Mouse (Mus musculus): ENCODE measurements around the gene Cilp. TPM values are rescaled to one million over a fixed set of nuclear protein-coding genes. Genes with fewer than 3 reads are reported as not detected.
"Not testable (repeated sequence)": the region's sequence is repeated elsewhere in the genome, so short reads cannot be mapped to it uniquely, and the experiment has no call there.

The Cilp gene
- polyA plus RNA-seq, 1 experiment = 3.1 TPM

- H3K4me1 ChIP-seq (ENCODE audit: control insufficient read depth, insufficient read depth, insufficient read length, low read length) = no peaks in the 10 kb centered on the region
- H3K4me3 ChIP-seq (ENCODE audit: insufficient read depth, low read depth, low read length) = no peak overlapping the region
- H3K27ac ChIP-seq (replicated peaks; ENCODE audit: low read depth, low read length) = no peak overlapping the region
Observed at GRCm38 (mm10) chr9:65267742-65268515, 2.9 kb downstream of the Cilp start.

GRCm38 (mm10) chr9:65273048-65273809 is 8.2 kb downstream of the Cilp start:
- H3K4me3 ChIP-seq (ENCODE audit: insufficient read depth, low read depth, low read length) = no peak overlapping the region
- no peak overlapping the region for H3K27ac ChIP-seq (replicated peaks; ENCODE audit: low read depth, low read length)
- H3K4me1 ChIP-seq (ENCODE audit: control insufficient read depth, insufficient read depth, insufficient read length, low read length) = no peaks in the 10 kb centered on the region

- no peaks in the 10 kb centered on the region for H3K4me1 ChIP-seq (ENCODE audit: control insufficient read depth, insufficient read depth, insufficient read length, low read length)
- no peak overlapping the region for H3K27ac ChIP-seq (replicated peaks; ENCODE audit: low read depth, low read length)
- H3K4me3 ChIP-seq (ENCODE audit: insufficient read depth, low read depth, low read length) = no peak overlapping the region
Observed at GRCm38 (mm10) chr9:65273873-65274272, 8.9 kb downstream of the Cilp start.

GRCm38 (mm10) chr9:65274851-65275250 is 9.9 kb downstream of the Cilp start:
- H3K27ac ChIP-seq (replicated peaks; ENCODE audit: low read depth, low read length); H3K4me1 ChIP-seq (ENCODE audit: control insufficient read depth, insufficient read depth, insufficient read length, low read length); H3K4me3 ChIP-seq (ENCODE audit: insufficient read depth, low read depth, low read length): not testable (repeated sequence)

- Histone ChIP-seq H3K4me3 (ENCODE audit: insufficient read depth, low read depth, low read length) (no peak overlapping the region), H3K4me1 (ENCODE audit: control insufficient read depth, insufficient read depth, insufficient read length, low read length) (no peaks in the 10 kb centered on the region), H3K27ac (replicated peaks; ENCODE audit: low read depth, low read length) (peak overlapping the region; percentile 55)
Observed at GRCm38 (mm10) chr9:65275810-65276530, 11.0 kb downstream of the Cilp start.

- Histone ChIP-seq H3K27ac (replicated peaks; ENCODE audit: low read depth, low read length) (peak overlapping the region; percentile 59; the same call in 1 of the 2 replicates), H3K4me3 (ENCODE audit: insufficient read depth, low read depth, low read length) (no peak overlapping the region)
Observed at GRCm38 (mm10) chr9:65281536-65282151, 16.7 kb downstream of the Cilp start.

GRCm38 (mm10) chr9:65283301-65283700 is 18.3 kb downstream of the Cilp start:
- no peak overlapping the region for H3K4me3 ChIP-seq (ENCODE audit: insufficient read depth, low read depth, low read length)

More at GRCm38 (mm10) chr9:65281536-65282151, 16.7 kb downstream of the Cilp start:
- H3K4me1 ChIP-seq (ENCODE audit: control insufficient read depth, insufficient read depth, insufficient read length, low read length) = 0 out of 2 replicates have a peak, but pooled peaks cover 3% of the 10 kb centered on the region

GRCm38 (mm10) chr9:65288252-65288651 is 23.3 kb downstream of the Cilp start:
- H3K27ac ChIP-seq (replicated peaks; ENCODE audit: low read depth, low read length); H3K4me1 ChIP-seq (ENCODE audit: control insufficient read depth, insufficient read depth, insufficient read length, low read length); H3K4me3 ChIP-seq (ENCODE audit: insufficient read depth, low read depth, low read length): not testable (repeated sequence)

More at GRCm38 (mm10) chr9:65283301-65283700, 18.3 kb downstream of the Cilp start:
- H3K27ac ChIP-seq (replicated peaks; ENCODE audit: low read depth, low read length) = no peak overlapping the region
- H3K4me1 ChIP-seq (ENCODE audit: control insufficient read depth, insufficient read depth, insufficient read length, low read length) = 0 out of 2 replicates have a peak, but pooled peaks cover 3% of the 10 kb centered on the region

- H3K4me1 ChIP-seq (ENCODE audit: control insufficient read depth, insufficient read depth, insufficient read length, low read length) = no peaks in the 10 kb centered on the region
- H3K4me3 ChIP-seq (ENCODE audit: insufficient read depth, low read depth, low read length) = no peak overlapping the region
- peak overlapping the region; percentile 73 for H3K27ac ChIP-seq (replicated peaks; ENCODE audit: low read depth, low read length)
Observed at GRCm38 (mm10) chr9:65289988-65290387, 25.0 kb downstream of the Cilp start.

GRCm38 (mm10) chr9:65292421-65292820 is 27.4 kb downstream of the Cilp start:
- Histone ChIP-seq H3K27ac (replicated peaks; ENCODE audit: low read depth, low read length) (no peak overlapping the region), H3K4me3 (ENCODE audit: insufficient read depth, low read depth, low read length) (no peak overlapping the region), H3K4me1 (ENCODE audit: control insufficient read depth, insufficient read depth, insufficient read length, low read length) (no peaks in the 10 kb centered on the region)

GRCm38 (mm10) chr9:65293119-65293518 is 28.1 kb downstream of the Cilp start:
- H3K4me3 ChIP-seq (ENCODE audit: insufficient read depth, low read depth, low read length) = peak overlapping the region; percentile 73
- peak overlapping the region; percentile 80 for H3K27ac ChIP-seq (replicated peaks; ENCODE audit: low read depth, low read length)
- no peaks in the 10 kb centered on the region for H3K4me1 ChIP-seq (ENCODE audit: control insufficient read depth, insufficient read depth, insufficient read length, low read length)

- no peaks in the 10 kb centered on the region for H3K4me1 ChIP-seq (ENCODE audit: control insufficient read depth, insufficient read depth, insufficient read length, low read length)
- peak overlapping the region; percentile 73 for H3K4me3 ChIP-seq (ENCODE audit: insufficient read depth, low read depth, low read length)
- peak overlapping the region; percentile 80 for H3K27ac ChIP-seq (replicated peaks; ENCODE audit: low read depth, low read length)
Observed at GRCm38 (mm10) chr9:65293580-65293972, 28.6 kb downstream of the Cilp start.

GRCm38 (mm10) chr9:65293973-65294715 is 29.2 kb downstream of the Cilp start, which contains the start of gene Clpx:
Gene Clpx, plus strand, starts transcription at chr9:65294260.
- H3K4me1 ChIP-seq (ENCODE audit: control insufficient read depth, insufficient read depth, insufficient read length, low read length) = no peaks in the 10 kb centered on the region
- peak within 1 kb of the TSS; percentile 80 for H3K27ac ChIP-seq (replicated peaks; ENCODE audit: low read depth, low read length)
- H3K4me3 ChIP-seq (ENCODE audit: insufficient read depth, low read depth, low read length) = peak within 1 kb of the TSS; percentile 90

- Histone ChIP-seq H3K4me1 (ENCODE audit: control insufficient read depth, insufficient read depth, insufficient read length, low read length) (no peaks in the 10 kb centered on the region), H3K4me3 (ENCODE audit: insufficient read depth, low read depth, low read length) (peak overlapping the region; percentile 90), H3K27ac (replicated peaks; ENCODE audit: low read depth, low read length) (peak overlapping the region; percentile 76)
Observed at GRCm38 (mm10) chr9:65294716-65295378, 29.9 kb downstream of the Cilp start.

Measured in brown adipose tissue, adult 24 weeks (tissue).